Mouse (Mus musculus) kidney, adult 18-20 months (tissue): ENCODE data around the gene Pde2a.
"Not testable (repeated sequence)": the region's sequence is repeated elsewhere in the genome, so short reads cannot be mapped to it uniquely, and the experiment has no call there.

Source experiments
- DNase-seq: peaks from one replicate; pipeline ENCODE4 v3.0.0; 2021

Pde2a gene

DNA sequence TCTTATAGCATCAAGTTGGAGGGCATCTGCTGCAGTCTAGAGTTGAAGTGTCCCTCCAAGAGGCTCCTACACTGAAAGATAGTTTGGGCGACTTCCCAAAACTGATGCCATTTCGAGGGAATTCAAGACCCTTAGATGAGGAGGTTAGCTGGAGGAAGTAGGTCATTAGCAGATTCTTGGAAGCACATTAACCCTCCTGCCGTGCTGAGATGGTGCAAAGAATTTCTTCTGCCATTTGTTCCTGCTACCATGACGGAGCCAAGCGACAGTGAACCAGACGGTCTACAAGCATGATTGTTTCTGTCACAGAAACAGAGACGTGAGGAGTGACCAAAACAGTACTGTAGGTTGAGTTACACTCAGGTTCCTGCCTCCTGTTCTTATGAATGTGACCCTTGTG is 105.0 kb downstream of the Pde2a start:
- DNase-seq: no peak

- DNase-seq: no peak
Measured at GRCm38 (mm10) chr7:101534428-101534827, 112.9 kb downstream of the Pde2a start.

DNA sequence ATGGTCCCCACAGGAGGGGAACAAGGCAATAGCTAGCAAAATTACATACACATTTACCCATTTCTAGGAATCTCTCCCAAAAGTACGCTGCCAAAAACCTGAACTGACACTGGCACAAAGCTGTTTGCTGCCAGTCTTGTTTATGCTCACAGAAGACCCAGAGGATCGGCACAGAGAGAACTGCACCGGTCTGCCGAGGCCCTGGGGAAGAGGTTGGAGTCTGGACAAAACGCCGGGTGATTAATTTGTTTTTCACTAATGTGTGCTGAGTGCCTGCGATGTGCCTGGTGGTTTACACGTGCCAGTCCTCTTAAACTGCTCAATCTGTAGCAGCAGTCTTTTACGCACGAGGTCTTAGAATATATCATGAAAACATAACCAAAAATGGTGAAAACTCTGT is 113.6 kb downstream of the Pde2a start:
- DNase-seq: no peak

DNA sequence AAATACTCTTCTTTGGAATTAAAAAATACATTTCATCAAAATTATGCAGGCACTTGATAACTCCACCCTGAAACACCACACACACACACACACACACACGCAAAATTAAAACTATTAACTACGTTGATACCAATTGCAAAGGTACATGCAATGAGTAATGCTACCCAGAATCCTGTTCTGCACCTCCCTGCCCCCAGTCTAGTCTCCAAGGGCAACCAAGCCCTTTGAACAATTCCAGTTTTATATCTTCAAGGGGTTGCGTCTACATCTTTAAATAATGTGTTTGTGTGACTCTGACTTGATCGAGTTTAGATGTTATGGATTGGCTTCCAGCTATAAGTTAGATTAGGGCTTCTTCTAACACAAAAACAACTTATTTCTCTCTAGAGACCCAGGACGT is 114.0 kb downstream of the Pde2a start:
- no peak for DNase-seq

- no peak for DNase-seq
Measured at GRCm38 (mm10) chr7:101537541-101537940, 116.0 kb downstream of the Pde2a start.

GRCm38 (mm10) chr7:101538141-101538933 is 116.8 kb downstream of the Pde2a start:
- no peak for DNase-seq

GRCm38 (mm10) chr7:101539774-101540173 is 118.3 kb downstream of the Pde2a start:
- DNase-seq: no peak

- no peak for DNase-seq
Measured at GRCm38 (mm10) chr7:101540684-101541083, 119.2 kb downstream of the Pde2a start.

- peak; percentile 77 for DNase-seq
Measured at GRCm38 (mm10) chr7:101541132-101541531, 119.6 kb downstream of the Pde2a start.

- no peak for DNase-seq
Measured at GRCm38 (mm10) chr7:101541734-101542133, 120.2 kb downstream of the Pde2a start.

- no peak for DNase-seq
Measured at GRCm38 (mm10) chr7:101547651-101548050, 126.2 kb downstream of the Pde2a start.

- DNase-seq: no peak
Measured at GRCm38 (mm10) chr7:101549266-101549665, 127.8 kb downstream of the Pde2a start.

DNA sequence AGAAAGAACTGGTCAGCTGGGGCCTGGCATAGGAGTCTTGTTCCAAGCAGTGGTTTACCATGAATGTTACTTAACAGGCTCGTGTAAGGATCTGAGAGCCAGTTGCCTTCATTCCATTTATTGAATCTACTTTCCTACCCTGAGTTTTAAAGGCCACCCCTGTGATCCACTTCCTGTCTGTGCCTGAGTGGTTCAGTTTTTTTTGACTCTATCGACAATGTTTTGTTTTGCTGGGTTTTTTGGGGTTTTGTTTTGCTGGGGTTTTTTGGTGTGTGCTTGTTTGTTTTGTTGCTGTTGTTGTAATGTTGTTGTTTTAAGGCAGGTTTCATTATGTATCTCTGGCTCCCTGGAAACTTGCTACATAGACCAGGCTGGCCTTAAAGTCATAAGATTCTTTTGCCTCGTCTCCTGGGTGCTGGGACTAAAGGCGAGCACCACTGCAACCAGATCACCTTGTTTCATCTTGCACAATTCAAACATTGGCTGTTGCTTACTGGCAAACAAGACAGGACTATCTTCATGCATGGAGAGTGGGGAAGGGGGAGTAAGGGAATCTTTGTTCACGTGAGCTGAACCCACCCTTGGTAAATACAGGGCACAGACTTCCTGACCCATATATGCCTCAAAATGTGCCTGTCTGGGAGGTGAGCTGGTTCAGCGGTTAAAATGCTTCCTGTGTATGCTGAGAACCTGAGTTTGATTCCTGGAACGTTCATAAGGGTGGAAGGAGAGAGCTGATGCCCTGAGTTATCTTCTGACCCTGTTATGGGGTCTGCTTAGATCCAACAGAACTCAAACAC is 129.4 kb downstream of the Pde2a start:
- no peak for DNase-seq

DNA sequence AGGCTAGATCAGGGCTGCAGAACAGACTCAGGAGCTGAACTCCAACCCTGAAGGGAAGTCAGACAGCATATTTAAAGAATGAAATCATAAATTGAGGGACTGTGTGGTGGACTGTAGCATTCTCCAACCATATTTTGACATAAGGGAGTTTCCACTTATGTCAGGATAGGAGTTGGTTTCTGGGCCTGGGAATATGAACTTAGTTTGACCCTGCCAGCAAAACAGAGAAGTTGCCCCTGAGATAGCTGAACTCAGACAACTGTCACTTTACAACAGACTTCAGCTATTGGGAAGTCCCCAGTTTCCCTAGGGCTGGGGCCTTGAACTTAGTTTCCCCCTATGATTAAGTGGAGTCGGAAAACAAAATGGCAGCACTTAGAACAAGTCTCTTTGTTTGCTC is 130.0 kb downstream of the Pde2a start:
- DNase-seq: no peak

DNA sequence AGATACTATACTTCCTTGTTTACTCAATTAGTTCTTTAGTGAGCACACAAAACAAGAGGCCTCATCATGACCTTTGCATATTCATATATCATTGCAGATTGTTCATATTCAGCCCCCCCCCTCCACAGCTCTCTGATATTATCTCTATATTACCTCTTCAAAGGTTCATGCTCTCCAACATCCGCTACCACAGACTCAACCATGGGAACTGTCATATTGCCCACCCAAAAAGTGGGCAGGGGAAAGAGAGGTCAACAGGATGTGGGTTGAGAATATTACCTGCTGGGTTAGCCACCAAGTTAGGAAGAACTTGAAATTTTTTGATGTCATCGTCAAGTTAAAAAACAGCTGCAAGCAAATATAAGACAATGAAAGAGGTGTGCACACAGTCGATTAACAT is 134.0 kb downstream of the Pde2a start:
- DNase-seq: not testable (repeated sequence)

DNA sequence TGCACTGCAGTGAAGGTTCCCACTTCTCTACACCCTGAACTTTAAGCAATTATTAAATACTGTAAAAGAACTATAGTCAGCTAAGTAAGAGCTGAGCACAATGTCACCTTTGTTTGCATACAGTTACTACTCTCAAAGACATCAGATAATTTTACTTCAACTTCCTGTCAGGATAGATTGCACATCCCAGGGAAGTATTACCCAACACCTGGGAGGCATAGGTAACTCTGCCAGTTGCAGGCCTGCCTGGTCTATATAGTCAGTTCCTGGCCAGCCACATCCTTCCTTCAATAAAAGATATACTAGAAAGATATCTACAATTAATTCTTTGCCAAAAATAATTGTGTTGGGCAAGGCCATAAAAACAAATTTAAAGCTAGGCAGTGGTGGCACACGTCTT is 135.9 kb downstream of the Pde2a start:
- DNase-seq: no peak

- DNase-seq: not testable (repeated sequence)
Measured at GRCm38 (mm10) chr7:101559393-101559792, 137.9 kb downstream of the Pde2a start.
